Mouse (Mus musculus): ENCODE data around the gene Tcf7l2. TPM values are rescaled to one million over a fixed set of nuclear protein-coding genes. Genes with fewer than 3 reads are reported as not detected.

The Tcf7l2 gene
- polyA plus RNA-seq, 1 experiment = 6.2 TPM

DNA sequence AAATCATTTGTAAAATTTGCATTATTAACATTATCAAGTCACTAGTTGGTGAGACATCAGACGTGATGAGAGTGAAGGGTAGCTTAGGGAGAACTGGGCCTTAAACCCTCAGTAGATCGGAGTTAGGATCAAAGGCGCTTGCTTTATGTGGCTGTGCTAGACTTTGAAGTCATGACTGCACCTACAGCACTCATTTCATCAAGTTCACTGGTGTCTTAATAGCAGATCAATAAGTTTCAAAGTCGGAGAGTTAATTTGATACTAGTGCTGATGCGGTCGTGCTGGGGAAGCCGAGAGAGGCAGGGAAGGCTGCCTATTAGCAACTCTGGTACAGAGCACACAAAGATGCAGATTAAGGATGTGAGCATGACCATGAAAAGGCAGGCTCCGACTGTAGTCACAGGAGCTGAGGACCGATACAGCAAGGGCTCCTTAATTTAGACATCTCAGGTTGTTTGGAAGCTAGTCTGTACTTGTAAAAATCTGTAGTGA, 150.1 kb downstream of the Tcf7l2 start:
- no peak for TF ChIP-seq POLR2A (IDR thresholded peaks at IDR 0.05; ENCODE audit: control insufficient read depth, low read depth, low read length)
- TF ChIP-seq CTCF (IDR thresholded peaks at IDR 0.05; ENCODE audit: control insufficient read depth, insufficient read depth, insufficient replicate concordance, low read depth, low read length) = no peak
- Histone ChIP-seq H3K4me1 (ENCODE audit: control insufficient read depth, insufficient read depth, low read length) (peaks cover 4% of the 10 kb centered on the region), H3K27me3 (ENCODE audit: control insufficient read depth, insufficient read depth, low read length) (no peaks in the 10 kb centered on the region), H3K36me3 (ENCODE audit: control insufficient read depth, insufficient read depth, low read length) (no peaks in the 10 kb centered on the region), H3K4me3 (ENCODE audit: control insufficient read depth, low read depth, low read length) (no peak overlapping the region), H3K27ac (ENCODE audit: control insufficient read depth, insufficient read depth, low read depth, low read length) (no peak overlapping the region)

DNA sequence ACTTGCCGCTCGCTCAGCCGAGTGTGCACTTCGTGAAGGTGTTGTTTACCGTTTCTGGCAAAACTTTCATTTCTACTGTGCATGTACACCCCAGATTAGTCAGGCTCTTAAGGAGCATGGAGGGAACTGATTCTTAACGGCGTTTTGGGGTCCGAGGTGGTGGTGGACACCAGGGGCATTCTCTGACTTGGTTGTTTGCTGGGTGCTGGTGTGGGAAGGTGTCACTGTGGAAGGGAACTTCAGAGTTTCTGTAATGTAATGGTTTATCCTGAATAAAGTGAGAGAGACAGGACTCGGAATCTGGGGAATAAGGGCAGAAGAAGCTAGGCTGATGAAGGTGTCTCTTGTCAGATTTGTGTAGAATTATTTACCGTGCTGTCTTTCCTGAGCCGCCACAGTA, 151.9 kb downstream of the Tcf7l2 start:
- no peak for TF ChIP-seq CTCF (IDR thresholded peaks at IDR 0.05; ENCODE audit: control insufficient read depth, insufficient read depth, insufficient replicate concordance, low read depth, low read length)
- no peak for TF ChIP-seq POLR2A (IDR thresholded peaks at IDR 0.05; ENCODE audit: control insufficient read depth, low read depth, low read length)
- no peaks in the 10 kb centered on the region for H3K36me3 ChIP-seq (ENCODE audit: control insufficient read depth, insufficient read depth, low read length)
- no peak overlapping the region for H3K4me3 ChIP-seq (ENCODE audit: control insufficient read depth, low read depth, low read length)
- H3K27ac ChIP-seq (ENCODE audit: control insufficient read depth, insufficient read depth, low read depth, low read length) = no peak overlapping the region
- H3K27me3 ChIP-seq (ENCODE audit: control insufficient read depth, insufficient read depth, low read length) = no peaks in the 10 kb centered on the region
- H3K4me1 ChIP-seq (ENCODE audit: control insufficient read depth, insufficient read depth, low read length) = peaks cover 4% of the 10 kb centered on the region

DNA sequence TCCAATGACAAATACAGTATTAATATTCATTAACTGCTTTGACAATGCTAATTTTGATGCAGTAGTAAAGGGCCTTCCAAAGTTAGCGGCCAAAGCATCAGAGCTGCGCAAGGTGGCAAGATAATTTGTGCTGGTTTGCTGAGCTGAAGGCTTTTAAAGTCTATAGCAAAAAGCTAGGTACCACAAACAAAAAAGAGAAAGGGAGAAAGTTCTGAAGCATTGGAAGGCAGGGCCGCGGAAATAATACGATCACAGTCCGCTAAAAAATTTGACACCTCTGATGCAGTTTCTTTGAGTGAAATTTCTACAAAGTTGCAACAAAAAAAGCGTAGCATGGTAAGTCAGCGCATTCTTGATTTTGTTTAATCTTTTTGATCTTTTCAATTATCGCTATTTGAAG, 152.8 kb downstream of the Tcf7l2 start:
- no peaks in the 10 kb centered on the region for H3K27me3 ChIP-seq (ENCODE audit: control insufficient read depth, insufficient read depth, low read length)
- no peaks in the 10 kb centered on the region for H3K36me3 ChIP-seq (ENCODE audit: control insufficient read depth, insufficient read depth, low read length)
- no peak overlapping the region for H3K4me3 ChIP-seq (ENCODE audit: control insufficient read depth, low read depth, low read length)
- TF ChIP-seq CTCF (IDR thresholded peaks at IDR 0.05; ENCODE audit: control insufficient read depth, insufficient read depth, insufficient replicate concordance, low read depth, low read length) (no peak), POLR2A (IDR thresholded peaks at IDR 0.05; ENCODE audit: control insufficient read depth, low read depth, low read length) (no peak)
- no peak overlapping the region for H3K27ac ChIP-seq (ENCODE audit: control insufficient read depth, insufficient read depth, low read depth, low read length)
- peaks cover 4% of the 10 kb centered on the region for H3K4me1 ChIP-seq (ENCODE audit: control insufficient read depth, insufficient read depth, low read length)

DNA sequence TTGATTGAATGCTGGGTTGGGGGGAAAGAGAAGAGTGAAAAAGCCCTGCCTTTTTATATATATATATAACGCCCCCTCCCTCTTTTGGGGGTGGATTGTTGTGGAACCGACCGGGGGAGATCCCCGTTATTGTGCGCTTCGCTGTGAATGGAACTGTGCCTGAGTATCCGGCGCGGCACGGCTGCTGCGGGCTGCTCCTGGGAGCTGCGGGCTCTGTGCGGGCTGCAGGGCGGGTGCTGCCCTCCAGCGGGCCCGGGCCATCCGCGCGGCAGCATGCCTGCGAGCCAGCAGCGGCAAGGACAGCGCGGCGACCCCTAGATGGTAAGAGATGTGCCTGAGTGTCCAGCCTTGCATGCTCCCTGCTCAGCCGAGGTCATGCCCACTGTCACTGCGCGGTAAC, 153.7 kb downstream of the Tcf7l2 start:
- H3K4me1 ChIP-seq (ENCODE audit: control insufficient read depth, insufficient read depth, low read length) = peaks cover 4% of the 10 kb centered on the region
- H3K36me3 ChIP-seq (ENCODE audit: control insufficient read depth, insufficient read depth, low read length) = no peaks in the 10 kb centered on the region
- no peak for TF ChIP-seq POLR2A (IDR thresholded peaks at IDR 0.05; ENCODE audit: control insufficient read depth, low read depth, low read length)
- peak; percentile 41; the same call in 1 of the 2 replicates for TF ChIP-seq CTCF (IDR thresholded peaks at IDR 0.05; ENCODE audit: control insufficient read depth, insufficient read depth, insufficient replicate concordance, low read depth, low read length)
- peak overlapping the region; percentile 36 for H3K4me3 ChIP-seq (ENCODE audit: control insufficient read depth, low read depth, low read length)
- H3K27me3 ChIP-seq (ENCODE audit: control insufficient read depth, insufficient read depth, low read length) = no peaks in the 10 kb centered on the region
- H3K27ac ChIP-seq (ENCODE audit: control insufficient read depth, insufficient read depth, low read depth, low read length) = no peak overlapping the region

DNA sequence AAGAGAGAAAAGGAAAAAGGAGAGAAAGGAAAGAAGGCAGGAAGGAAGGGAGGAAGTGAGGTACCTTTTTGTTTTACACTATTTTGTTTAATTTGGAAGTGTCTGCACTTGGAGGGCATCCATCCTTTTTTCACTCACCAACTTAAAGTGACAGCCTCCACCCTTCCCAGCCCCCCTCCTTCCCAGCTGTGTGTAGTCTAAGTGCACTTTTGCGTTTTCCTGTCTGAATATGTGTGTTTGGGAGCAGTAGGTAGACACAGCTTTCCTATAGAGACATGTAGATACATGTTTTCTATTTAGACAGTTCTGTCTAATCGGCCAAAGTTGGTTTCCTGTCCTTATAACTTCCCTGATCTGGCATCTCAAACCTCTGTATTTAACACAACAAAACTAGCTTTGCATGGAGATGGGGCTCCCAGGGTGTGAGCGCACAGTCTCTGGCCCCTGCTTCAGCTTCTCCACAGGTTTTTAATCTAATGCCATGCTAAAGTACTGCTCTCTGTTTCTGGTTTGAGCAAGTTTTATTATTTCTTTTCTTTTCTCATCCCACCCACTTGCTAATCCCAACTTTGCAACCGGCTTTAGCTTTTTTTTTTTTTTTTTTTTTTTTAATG, 154.3 kb downstream of the Tcf7l2 start:
- no peaks in the 10 kb centered on the region for H3K27me3 ChIP-seq (ENCODE audit: control insufficient read depth, insufficient read depth, low read length)
- H3K4me3 ChIP-seq (ENCODE audit: control insufficient read depth, low read depth, low read length) = no peak overlapping the region
- H3K4me1 ChIP-seq (ENCODE audit: control insufficient read depth, insufficient read depth, low read length) = peaks cover 4% of the 10 kb centered on the region

DNA sequence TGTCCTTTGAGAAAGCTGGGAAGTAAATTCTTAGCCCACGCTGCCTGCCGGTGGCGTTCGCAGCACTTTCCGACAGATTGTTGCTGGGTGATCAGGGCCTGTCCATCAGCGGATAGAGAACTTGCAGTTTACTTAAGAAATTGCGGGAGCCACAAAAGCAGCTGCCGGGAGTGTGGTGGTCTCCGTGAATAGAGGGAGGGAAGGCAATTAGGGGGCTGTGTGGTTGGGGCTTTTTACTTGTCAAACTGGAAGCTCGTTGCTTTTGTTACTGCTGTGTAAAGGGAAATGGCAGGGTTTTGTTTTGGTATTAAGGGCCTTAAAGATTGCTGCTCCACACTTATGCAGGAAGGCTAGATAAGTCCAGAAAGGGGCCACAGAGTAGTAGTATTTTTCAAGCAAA, 155.0 kb downstream of the Tcf7l2 start:
- no peak overlapping the region for H3K4me3 ChIP-seq (ENCODE audit: control insufficient read depth, low read depth, low read length)
- H3K36me3 ChIP-seq (ENCODE audit: control insufficient read depth, insufficient read depth, low read length) = no peaks in the 10 kb centered on the region
- no peak for TF ChIP-seq CTCF (IDR thresholded peaks at IDR 0.05; ENCODE audit: control insufficient read depth, insufficient read depth, insufficient replicate concordance, low read depth, low read length)
- H3K4me1 ChIP-seq (ENCODE audit: control insufficient read depth, insufficient read depth, low read length) = peaks cover 4% of the 10 kb centered on the region
- H3K27ac ChIP-seq (ENCODE audit: control insufficient read depth, insufficient read depth, low read depth, low read length) = no peak overlapping the region
- H3K27me3 ChIP-seq (ENCODE audit: control insufficient read depth, insufficient read depth, low read length) = no peaks in the 10 kb centered on the region

More for the DNA sequence above, 154.3 kb downstream of the Tcf7l2 start:
- Histone ChIP-seq H3K27ac (ENCODE audit: control insufficient read depth, insufficient read depth, low read depth, low read length) (no peak overlapping the region), H3K36me3 (ENCODE audit: control insufficient read depth, insufficient read depth, low read length) (no peaks in the 10 kb centered on the region)
- TF ChIP-seq POLR2A (IDR thresholded peaks at IDR 0.05; ENCODE audit: control insufficient read depth, low read depth, low read length) (no peak), CTCF (IDR thresholded peaks at IDR 0.05; ENCODE audit: control insufficient read depth, insufficient read depth, insufficient replicate concordance, low read depth, low read length) (no peak)

DNA sequence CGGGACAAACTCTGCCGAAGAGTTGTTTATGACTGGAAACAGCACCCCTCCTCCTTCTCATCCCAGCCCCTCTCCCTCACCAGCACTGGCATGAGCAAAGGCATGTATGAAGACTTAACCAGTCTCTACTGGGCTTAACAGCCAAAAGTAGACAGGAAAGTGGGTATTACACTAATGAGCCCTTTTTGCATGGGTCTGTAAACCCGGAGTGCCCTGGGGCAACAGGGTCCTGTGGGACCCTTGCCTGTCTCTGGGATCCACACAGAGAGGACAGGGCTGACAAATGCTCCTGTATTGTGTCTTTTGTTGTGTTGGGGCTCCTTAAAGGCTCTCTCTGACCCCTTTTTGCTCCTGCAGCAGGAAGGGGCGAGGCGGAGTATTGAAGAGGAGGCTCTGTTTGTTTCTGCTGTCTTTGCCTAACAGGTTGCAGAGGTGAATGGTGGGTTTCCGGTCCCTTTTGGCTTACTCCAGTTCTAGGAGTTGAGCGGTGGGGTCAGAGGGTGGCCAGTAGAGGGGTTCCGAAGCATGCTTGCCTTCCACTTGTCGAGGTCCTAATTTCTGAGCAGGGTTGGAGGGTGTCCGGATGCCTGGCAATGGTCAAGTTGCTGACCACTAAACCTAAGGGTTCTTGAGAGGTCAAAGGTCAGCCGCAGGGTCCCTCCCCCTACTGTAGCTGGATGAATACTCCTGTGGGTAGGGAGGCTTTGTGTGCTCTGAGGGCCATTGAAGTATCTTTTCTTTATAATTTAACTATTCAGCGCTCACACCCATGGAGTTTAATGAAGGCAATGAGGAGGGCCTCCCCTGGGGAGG, 161.2 kb downstream of the Tcf7l2 start:
- no peak for TF ChIP-seq CTCF (IDR thresholded peaks at IDR 0.05; ENCODE audit: control insufficient read depth, insufficient read depth, insufficient replicate concordance, low read depth, low read length)
- TF ChIP-seq POLR2A (IDR thresholded peaks at IDR 0.05; ENCODE audit: control insufficient read depth, low read depth, low read length) = no peak
- no peak overlapping the region for H3K4me3 ChIP-seq (ENCODE audit: control insufficient read depth, low read depth, low read length)
- no peak overlapping the region for H3K27ac ChIP-seq (ENCODE audit: control insufficient read depth, insufficient read depth, low read depth, low read length)
- no peaks in the 10 kb centered on the region for H3K4me1 ChIP-seq (ENCODE audit: control insufficient read depth, insufficient read depth, low read length)
- no peaks in the 10 kb centered on the region for H3K36me3 ChIP-seq (ENCODE audit: control insufficient read depth, insufficient read depth, low read length)
- H3K27me3 ChIP-seq (ENCODE audit: control insufficient read depth, insufficient read depth, low read length) = no peaks in the 10 kb centered on the region

All from testis, adult 2 months (tissue).